Mouse (Mus musculus): ENCODE results near the gene Slc8a1.

DNA sequence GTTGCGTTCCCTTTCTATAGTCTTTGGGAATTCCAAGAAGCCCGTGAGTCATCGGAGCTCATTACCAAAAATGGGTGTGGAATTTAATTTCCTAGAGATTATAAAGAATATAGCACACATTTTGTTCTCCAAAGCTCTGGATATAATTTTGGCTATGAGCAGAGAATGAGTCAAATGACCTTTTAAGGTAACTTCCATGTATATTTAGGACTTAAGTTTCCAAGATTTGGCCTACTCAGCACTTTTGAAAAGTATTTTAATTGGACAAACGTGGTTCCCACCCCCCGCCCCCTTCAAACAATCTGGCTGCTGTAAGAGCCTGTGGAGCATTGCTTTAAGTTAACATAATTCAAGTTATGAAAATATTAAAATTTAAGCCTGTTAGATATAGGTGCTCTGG lies 151.4 kb downstream of the Slc8a1 start:
- TF ChIP-seq CTCF (IDR thresholded peaks at IDR 0.05; ENCODE audit: low read depth) (no peak), EP300 (IDR thresholded peaks at IDR 0.05; ENCODE audit: low read depth) (no peak)

Data from liver, postnatal 0 days (tissue).